Mouse (Mus musculus): ENCODE measurements around the gene Scrn1. TPM values are rescaled to one million over a fixed set of nuclear protein-coding genes. Genes with fewer than 3 reads are reported as not detected.

The Scrn1 gene
- polyA plus RNA-seq, 1 experiment from 2014 or later, result 3.4 TPM

DNA sequence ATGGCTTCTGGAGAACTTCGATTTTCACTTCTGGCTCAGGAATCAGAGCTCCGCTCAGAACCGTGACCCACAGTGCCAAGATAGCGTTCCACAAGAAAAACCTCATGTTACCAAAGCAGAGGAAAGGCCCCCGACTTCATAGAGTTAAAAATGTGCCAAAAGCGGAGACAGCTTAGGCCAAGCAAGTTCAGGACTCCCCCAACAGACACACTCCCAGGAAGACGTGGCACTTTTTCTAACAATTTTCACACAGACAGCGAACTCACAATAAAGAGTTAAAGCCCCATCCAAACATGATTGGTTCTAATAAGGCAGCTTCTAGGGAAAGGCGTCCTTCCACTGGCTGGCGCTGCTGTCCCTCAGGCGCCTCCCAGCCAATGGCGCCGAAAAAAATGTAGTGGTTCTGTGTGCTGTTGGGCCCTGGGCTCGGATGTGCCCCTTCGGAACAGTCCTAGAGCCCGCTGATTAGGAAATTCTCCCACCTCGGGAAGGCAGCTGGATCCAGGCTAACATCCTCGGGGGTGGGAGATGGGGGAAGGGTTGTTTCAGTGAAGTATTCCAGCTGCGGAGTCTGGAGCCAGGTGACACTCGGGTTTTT is 26.7 kb upstream of the Scrn1 start:
- WGBS, result under 1% methylated on average over 20 of the region's 20 CpGs
- TF ChIP-seq CTCF (IDR thresholded peaks at IDR 0.05; ENCODE audit: low read depth) (0 out of 2 replicates have a peak, but pooled peaks have one; percentile 10), EP300 (optimal IDR thresholded peaks at IDR 0.05) (no peak)
- DNase-seq (ENCODE audit: low spot score) (peak; percentile 88), ATAC-seq (ENCODE audit: low FRiP score, low TSS enrichment) (peak; percentile 86)
- H3K36me3 ChIP-seq (ENCODE audit: control insufficient read depth, insufficient read depth, low read length), result no peaks in the 10 kb centered on the region
- H3K4me3 ChIP-seq (ENCODE audit: low read depth, low read length), result peak overlapping the region; percentile 58
- H3K4me1 ChIP-seq (replicated peaks; ENCODE audit: control insufficient read depth, insufficient read depth), result no peaks in the 10 kb centered on the region
- H3K27ac ChIP-seq (replicated peaks), result peak overlapping the region; percentile 53
- H3K4me2 ChIP-seq (replicated peaks; ENCODE audit: low read depth), result peak overlapping the region; percentile 52
- peak overlapping the region; percentile 48 for H3K9ac ChIP-seq (ENCODE audit: low read length)
- no peaks in the 10 kb centered on the region for H3K27me3 ChIP-seq (ENCODE audit: control insufficient read depth, insufficient read depth, low read length)
- no peaks in the 10 kb centered on the region for H3K9me3 ChIP-seq (ENCODE audit: control insufficient read depth, low read length)

DNA sequence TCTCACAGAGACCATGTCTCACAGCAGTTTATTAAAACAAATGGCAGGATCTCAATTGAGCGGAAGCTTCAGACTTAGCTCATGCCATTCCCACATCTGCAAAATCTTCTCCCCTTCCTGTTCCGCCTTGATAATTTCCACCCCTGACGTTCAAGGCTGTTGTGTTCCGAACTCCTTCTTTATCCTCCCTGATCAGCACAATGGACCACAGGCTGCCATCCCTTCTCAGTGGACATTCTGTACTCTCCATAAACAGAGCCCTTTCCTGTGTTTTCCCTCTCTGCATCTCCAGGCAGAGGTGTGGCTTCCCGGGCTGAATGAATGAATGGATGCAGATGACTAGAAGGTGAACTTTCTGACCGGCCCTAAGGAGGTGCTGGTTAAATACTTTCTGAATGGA is 25.5 kb upstream of the Scrn1 start:
- Histone ChIP-seq H3K27me3 (ENCODE audit: control insufficient read depth, insufficient read depth, low read length) (no peaks in the 10 kb centered on the region), H3K9me3 (ENCODE audit: control insufficient read depth, low read length) (no peaks in the 10 kb centered on the region), H3K4me1 (replicated peaks; ENCODE audit: control insufficient read depth, insufficient read depth) (no peaks in the 10 kb centered on the region), H3K27ac (replicated peaks) (no peak overlapping the region), H3K4me3 (ENCODE audit: low read depth, low read length) (0 out of 2 replicates have a peak overlapping the region, but pooled peaks have one; percentile 6), H3K36me3 (ENCODE audit: control insufficient read depth, insufficient read depth, low read length) (no peaks in the 10 kb centered on the region), H3K4me2 (replicated peaks; ENCODE audit: low read depth) (peak overlapping the region; percentile 37), H3K9ac (ENCODE audit: low read length) (no peak overlapping the region)
- no peak for ATAC-seq (ENCODE audit: low FRiP score, low TSS enrichment)
- WGBS, result 32% methylated on average over 6 of the region's 6 CpGs
- TF ChIP-seq CTCF (IDR thresholded peaks at IDR 0.05; ENCODE audit: low read depth) (no peak), EP300 (optimal IDR thresholded peaks at IDR 0.05) (no peak)
- no peak for DNase-seq (ENCODE audit: low spot score)

DNA sequence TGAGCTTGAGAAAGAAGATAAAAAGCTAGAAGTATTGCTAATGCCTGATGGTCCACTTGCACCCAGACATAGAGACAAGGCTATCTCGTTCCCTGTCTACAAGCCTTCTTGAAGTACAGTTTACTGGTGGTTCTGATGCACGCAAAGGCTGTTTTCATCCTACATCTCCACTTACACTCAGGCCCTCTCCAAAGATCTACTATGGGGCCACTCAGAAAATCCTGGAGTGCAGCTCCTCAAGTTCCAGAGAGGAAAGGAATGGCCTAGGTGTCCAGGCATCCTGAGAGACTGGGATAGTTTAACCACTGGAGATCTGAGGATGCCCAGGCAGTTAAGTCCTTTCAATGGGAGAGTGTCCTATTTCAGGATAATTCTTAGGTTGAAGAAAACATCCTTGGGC is 24.4 kb upstream of the Scrn1 start:
- no peaks in the 10 kb centered on the region for H3K4me1 ChIP-seq (replicated peaks; ENCODE audit: control insufficient read depth, insufficient read depth)
- DNase-seq (ENCODE audit: low spot score) (no peak), ATAC-seq (ENCODE audit: low FRiP score, low TSS enrichment) (no peak)
- no peak for TF ChIP-seq CTCF (IDR thresholded peaks at IDR 0.05; ENCODE audit: low read depth)
- no peak for TF ChIP-seq EP300 (optimal IDR thresholded peaks at IDR 0.05)
- H3K27me3 ChIP-seq (ENCODE audit: control insufficient read depth, insufficient read depth, low read length), result no peaks in the 10 kb centered on the region
- 95% methylated on average over 2 of the region's 2 CpGs for WGBS
- no peak overlapping the region for H3K4me3 ChIP-seq (ENCODE audit: low read depth, low read length)
- H3K9ac ChIP-seq (ENCODE audit: low read length), result no peak overlapping the region
- H3K27ac ChIP-seq (replicated peaks), result no peak overlapping the region
- H3K36me3 ChIP-seq (ENCODE audit: control insufficient read depth, insufficient read depth, low read length), result no peaks in the 10 kb centered on the region
- no peaks in the 10 kb centered on the region for H3K9me3 ChIP-seq (ENCODE audit: control insufficient read depth, low read length)
- no peak overlapping the region for H3K4me2 ChIP-seq (replicated peaks; ENCODE audit: low read depth)

DNA sequence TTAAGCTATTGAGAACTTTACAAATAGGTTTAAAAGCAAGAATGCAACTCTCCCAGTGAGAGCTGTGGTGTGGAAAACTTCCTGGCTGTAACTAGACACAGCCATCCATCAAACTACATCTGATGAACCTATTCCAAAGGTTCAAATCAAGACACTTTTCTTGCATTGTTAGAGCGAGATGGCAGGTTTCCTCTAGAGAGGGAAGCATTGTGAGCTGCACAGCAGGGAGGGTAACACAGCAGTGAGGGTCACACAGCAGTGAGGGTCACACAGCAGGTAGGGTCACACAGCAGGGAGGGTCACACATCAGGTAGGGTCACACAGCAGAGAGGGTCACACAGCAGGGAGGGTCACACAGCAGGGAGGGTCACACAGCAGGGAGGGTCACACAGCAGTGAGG is 21.9 kb upstream of the Scrn1 start:
- H3K4me1 ChIP-seq (replicated peaks; ENCODE audit: control insufficient read depth, insufficient read depth), result no peaks in the 10 kb centered on the region
- no peaks in the 10 kb centered on the region for H3K27me3 ChIP-seq (ENCODE audit: control insufficient read depth, insufficient read depth, low read length)
- no peak overlapping the region for H3K27ac ChIP-seq (replicated peaks)
- H3K9me3 ChIP-seq (ENCODE audit: control insufficient read depth, low read length), result no peaks in the 10 kb centered on the region
- no peak for TF ChIP-seq CTCF (IDR thresholded peaks at IDR 0.05; ENCODE audit: low read depth)
- no peak for TF ChIP-seq EP300 (optimal IDR thresholded peaks at IDR 0.05)
- no peak overlapping the region for H3K4me3 ChIP-seq (ENCODE audit: low read depth, low read length)
- 0 out of 2 replicates have a peak, but pooled peaks cover 2% of the 10 kb centered on the region for H3K36me3 ChIP-seq (ENCODE audit: control insufficient read depth, insufficient read depth, low read length)
- DNase-seq (ENCODE audit: low spot score) (no peak), ATAC-seq (ENCODE audit: low FRiP score, low TSS enrichment) (no peak)
- no peak overlapping the region for H3K9ac ChIP-seq (ENCODE audit: low read length)
- 79% methylated on average over 1 of the region's 1 CpGs for WGBS
- H3K4me2 ChIP-seq (replicated peaks; ENCODE audit: low read depth), result no peak overlapping the region

DNA sequence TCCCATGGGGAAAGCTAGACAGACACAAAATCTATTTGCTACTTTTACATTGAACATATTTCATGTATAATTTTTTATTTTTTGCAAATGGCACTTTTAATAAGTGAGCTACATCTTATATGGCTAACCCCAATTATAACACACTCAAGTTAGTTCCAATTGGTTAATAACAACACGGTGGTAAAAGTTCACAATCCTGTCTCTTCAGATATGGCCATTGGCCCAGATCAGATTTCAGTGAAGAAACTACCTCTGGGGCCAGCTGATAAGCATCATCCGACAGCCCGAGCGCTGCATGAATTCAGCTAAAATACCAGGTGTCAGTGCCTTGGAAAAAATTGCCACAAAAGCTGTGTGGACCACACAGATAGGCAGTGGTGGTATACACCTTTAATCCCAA is 21.4 kb upstream of the Scrn1 start:
- WGBS, result 61% methylated on average over 4 of the region's 4 CpGs
- H3K36me3 ChIP-seq (ENCODE audit: control insufficient read depth, insufficient read depth, low read length), result 0 out of 2 replicates have a peak, but pooled peaks cover 2% of the 10 kb centered on the region
- no peak for TF ChIP-seq CTCF (IDR thresholded peaks at IDR 0.05; ENCODE audit: low read depth)
- TF ChIP-seq EP300 (optimal IDR thresholded peaks at IDR 0.05), result no peak

DNA sequence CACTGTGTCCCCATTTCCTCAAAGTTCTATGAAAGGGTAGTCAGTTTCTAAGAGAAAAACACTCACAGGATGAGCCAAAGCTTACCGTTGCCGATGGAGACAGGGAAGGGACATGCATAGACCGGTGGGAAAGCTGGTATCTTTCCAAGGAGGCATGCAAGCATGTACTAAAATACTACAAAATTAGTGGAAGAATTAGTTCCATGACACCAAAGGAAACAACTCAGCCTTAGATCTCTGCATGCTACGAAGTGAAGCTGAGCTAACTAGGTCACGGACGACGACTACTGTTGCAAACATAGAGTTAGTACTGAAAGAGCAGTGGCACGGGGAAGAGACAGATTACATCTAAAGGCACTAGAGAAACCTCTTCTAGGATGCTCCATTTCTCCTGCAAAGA is 20.6 kb upstream of the Scrn1 start:
- no peak overlapping the region for H3K4me3 ChIP-seq (ENCODE audit: low read depth, low read length)
- 81% methylated on average over 8 of the region's 8 CpGs for WGBS
- no peaks in the 10 kb centered on the region for H3K4me1 ChIP-seq (replicated peaks; ENCODE audit: control insufficient read depth, insufficient read depth)
- no peak overlapping the region for H3K27ac ChIP-seq (replicated peaks)
- 0 out of 2 replicates have a peak, but pooled peaks cover 2% of the 10 kb centered on the region for H3K36me3 ChIP-seq (ENCODE audit: control insufficient read depth, insufficient read depth, low read length)
- no peaks in the 10 kb centered on the region for H3K9me3 ChIP-seq (ENCODE audit: control insufficient read depth, low read length)
- ATAC-seq (ENCODE audit: low FRiP score, low TSS enrichment) (no peak), DNase-seq (ENCODE audit: low spot score) (no peak)
- TF ChIP-seq CTCF (IDR thresholded peaks at IDR 0.05; ENCODE audit: low read depth) (no peak), EP300 (optimal IDR thresholded peaks at IDR 0.05) (no peak)
- H3K9ac ChIP-seq (ENCODE audit: low read length), result no peak overlapping the region
- no peak overlapping the region for H3K4me2 ChIP-seq (replicated peaks; ENCODE audit: low read depth)
- no peaks in the 10 kb centered on the region for H3K27me3 ChIP-seq (ENCODE audit: control insufficient read depth, insufficient read depth, low read length)

More for the DNA sequence above, 21.4 kb upstream of the Scrn1 start:
- Histone ChIP-seq H3K4me2 (replicated peaks; ENCODE audit: low read depth) (no peak overlapping the region), H3K27ac (replicated peaks) (no peak overlapping the region), H3K4me1 (replicated peaks; ENCODE audit: control insufficient read depth, insufficient read depth) (no peaks in the 10 kb centered on the region), H3K9ac (ENCODE audit: low read length) (no peak overlapping the region), H3K4me3 (ENCODE audit: low read depth, low read length) (no peak overlapping the region), H3K9me3 (ENCODE audit: control insufficient read depth, low read length) (no peaks in the 10 kb centered on the region), H3K27me3 (ENCODE audit: control insufficient read depth, insufficient read depth, low read length) (no peaks in the 10 kb centered on the region)
- ATAC-seq (ENCODE audit: low FRiP score, low TSS enrichment) (no peak), DNase-seq (ENCODE audit: low spot score) (no peak)

Data from stomach, postnatal 0 days (tissue).